Mouse (Mus musculus) common myeloid progenitor, adult 5-6 weeks (primary cell): ENCODE results near the gene Cntln. TPM values are rescaled to one million over a fixed set of nuclear protein-coding genes. Genes with fewer than 3 reads are reported as not detected.

Source experiments
- ATAC-seq: replicated peaks from 2 replicates; pipeline ENCODE4 v1.8.0; 2016; ENCODE audit warnings: low read depth, mild to moderate bottlenecking, moderate TSS enrichment, inconsistent platforms; ENCODE audit not compliant: poor library complexity, severe bottlenecking
- total RNA-seq: library from RNA; stranded (forward); fragments of 200-1000, 187-1606 nt; gene quantifications from 2 replicates; pipeline ENCODE4 v1.2.3, GENCODE M21; 2017

Cntln gene
- total RNA-seq, 1 experiment from 2014 or later, result 62.0 TPM

DNA sequence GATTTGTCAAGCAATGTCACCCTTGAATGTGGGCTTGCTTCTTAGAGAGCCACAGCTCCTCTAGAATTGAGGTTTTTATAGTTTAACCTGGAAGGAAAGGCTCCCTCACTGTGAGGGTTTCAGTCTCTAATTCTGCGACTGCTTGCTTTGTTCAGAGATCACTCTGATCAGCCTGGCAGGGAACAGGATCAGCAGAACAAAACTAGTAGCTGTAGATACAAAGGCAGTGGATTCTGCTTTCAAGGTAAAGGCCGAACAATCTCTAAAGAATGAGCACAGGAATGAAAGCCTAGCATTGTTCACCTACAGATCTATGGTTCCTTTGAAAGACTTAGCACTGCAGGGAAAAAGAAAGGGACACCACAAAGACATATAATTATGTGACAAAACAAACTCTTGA lies 161.6 kb downstream of the Cntln start:
- no peak for ATAC-seq

DNA sequence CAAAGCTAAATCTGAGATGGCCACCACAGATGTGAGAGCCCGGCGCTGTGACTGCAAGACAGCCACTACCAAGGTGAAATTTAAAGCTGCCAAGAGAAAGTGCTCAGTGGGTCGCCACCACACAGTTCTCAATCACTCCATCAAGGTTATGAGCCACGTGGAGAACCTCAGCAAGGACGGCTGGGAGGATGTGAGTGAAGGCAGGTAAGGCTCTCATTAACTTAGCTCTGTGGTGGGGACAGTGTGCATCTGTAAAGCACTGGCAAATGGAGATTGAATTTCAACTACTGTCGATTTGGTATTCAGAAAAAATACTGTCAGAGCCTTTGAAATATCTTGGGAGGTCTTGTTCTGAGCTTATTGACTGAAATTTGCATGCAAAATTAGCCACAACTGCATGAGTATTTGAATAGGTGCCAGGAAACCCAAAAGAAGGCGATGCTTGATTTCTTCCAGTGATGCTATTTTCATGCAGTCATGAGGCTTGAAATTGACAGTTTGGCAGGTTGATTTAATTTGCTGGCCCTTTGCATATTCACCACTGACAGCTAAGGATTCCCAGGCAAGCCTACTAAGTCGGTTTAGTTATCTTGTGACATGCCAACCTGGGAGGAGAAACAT lies 165.9 kb downstream of the Cntln start:
- ATAC-seq, result no peak

DNA sequence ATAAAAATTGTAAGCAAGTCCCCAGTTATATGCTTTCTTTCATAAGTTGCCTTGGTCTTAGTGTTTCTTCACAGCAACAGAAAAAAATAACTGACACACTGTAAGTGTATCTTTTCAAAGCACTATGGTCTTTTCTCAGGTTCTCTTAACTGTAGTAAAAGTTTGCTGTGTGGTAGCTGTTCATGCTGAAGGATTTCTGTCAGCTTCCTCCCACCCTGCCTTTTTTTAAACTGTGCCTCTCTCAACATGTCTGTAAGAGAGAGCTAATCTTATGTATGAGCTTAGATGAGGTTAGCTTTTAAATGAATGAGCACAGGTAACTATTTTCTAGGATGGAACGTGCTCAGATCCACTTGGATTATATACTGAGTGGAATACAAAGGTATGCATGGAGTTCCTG lies 170.5 kb downstream of the Cntln start:
- no peak for ATAC-seq

DNA sequence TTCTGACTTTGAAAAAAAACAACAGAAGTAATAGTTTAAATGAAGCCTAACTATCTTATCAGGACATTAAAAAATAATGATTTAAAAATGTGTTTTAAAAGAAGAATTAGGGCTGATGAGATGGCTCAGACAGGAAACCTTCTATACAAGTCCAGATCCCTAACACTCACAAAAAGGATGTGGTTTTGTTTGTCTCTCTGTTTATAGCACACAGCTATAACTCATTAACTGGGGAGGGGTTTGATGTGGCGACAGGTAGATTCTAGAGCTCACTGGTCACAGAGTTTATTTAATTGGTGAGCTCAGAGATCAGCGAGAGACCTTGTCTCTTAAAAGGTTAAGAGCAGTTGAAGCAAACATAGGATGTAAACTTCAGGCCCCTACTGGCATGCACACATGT lies 175.5 kb downstream of the Cntln start:
- no peak for ATAC-seq

DNA sequence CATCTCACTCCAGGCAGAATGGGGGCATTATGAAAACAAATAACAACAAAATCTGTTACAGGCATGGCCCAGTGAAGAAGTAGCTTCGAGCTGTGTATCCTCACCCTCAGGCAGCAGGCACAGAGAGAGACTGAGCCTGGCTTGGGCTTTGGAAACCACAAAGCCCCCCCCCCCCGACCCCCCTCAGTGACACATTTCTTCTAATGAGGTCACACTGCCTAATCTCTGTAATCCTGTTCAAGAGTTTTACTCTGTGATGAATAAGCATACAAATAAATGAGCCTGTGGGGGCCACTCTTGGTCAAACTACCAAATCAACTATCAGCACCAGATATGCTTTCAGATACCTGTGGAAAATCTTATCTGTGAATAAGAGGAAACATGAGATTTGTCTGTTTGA lies 177.6 kb downstream of the Cntln start:
- ATAC-seq, result no peak

DNA sequence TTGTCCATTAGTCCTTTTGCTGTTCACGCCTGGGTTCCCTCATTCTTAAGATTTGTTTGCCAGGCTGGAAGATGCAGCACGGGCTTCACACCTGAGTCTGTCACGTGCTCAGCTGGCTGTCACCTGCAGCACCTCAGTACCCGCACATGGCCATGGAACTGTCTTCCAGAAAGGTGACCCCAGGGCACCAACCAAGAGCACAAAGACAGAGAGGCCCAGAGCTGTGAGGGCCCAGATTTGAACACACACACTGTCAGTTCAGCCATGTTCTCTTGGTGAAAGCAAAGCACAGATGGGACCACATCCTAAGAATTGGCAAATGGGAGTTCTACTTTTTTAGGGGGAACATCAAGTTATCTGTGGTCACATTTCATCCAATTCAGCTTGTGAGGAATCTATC lies 211.9 kb downstream of the Cntln start:
- no peak for ATAC-seq

DNA sequence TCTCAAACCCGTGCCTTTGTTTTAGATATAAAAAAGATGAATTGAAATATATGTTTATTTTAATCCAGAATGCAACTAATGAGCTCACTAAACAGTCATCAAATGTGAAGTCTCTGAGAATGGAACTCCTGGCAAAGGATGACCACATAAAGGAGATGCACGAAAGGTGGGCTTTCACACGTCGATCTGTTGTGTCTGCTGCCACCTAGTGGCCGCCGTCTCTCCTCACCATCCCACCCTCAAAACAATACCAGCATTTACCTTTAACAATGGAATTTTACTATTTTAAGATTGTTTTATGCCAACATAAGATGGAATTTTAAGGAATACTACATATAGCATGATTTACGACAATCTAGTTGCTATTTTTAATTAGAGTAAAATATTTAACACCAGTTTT lies 212.6 kb downstream of the Cntln start:
- ATAC-seq, result peak; percentile 90

DNA sequence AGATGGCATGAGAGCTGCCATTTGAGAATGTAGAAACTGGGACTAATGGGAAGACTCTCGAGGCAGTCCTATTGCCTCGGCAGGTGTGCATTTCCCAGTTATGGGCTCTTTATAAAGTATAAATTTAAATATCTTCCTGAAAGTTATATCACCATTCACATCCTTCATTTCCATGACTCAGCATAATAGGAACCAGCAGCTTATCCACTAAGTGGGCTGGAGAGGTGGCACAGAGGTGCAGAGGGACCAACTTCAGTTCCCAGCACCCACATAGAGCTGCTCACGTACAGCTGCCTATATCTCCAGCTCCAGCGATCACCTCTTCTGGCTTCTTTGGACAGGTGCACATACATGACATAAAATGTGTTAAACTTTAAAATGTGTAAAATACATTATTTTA lies 218.1 kb downstream of the Cntln start:
- ATAC-seq, result no peak

DNA sequence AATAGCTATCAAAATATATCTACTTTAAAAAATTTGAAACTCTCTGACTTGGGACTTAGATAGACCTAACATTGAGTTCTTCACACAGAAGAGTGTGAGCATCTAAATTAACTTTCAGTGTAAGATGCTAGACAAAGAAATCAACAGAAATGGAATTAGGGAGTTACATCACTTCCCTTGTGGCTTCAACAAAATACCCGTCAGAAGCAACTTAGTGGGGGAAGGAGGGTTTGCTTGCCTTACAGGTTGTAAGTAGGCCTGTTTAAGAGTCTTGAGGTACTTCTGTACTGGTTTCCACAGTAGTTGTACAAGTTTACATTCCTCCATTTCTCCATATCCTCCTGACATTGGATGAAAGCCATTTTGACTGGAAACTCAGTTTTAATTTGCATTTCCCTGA lies 222.3 kb downstream of the Cntln start:
- ATAC-seq, result no peak

DNA sequence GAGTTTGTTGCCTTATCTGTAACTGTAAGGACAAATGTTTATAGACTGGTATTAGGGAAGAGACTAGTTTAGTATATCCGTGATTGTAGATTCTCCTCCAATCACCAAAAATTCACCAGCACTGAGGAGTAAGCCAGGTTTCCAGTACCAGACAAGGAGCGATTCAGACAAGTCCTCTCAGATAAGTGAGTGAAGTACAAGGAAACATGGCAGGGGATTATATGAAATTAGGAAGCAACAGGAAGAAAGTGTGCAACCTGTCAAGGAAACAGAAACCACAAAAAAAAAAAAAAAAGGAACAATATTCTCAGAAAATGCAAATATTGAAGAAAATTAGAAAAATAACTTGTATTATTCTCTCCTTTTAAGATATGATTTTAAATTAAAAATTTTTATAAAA lies 222.9 kb downstream of the Cntln start:
- ATAC-seq, result no peak

DNA sequence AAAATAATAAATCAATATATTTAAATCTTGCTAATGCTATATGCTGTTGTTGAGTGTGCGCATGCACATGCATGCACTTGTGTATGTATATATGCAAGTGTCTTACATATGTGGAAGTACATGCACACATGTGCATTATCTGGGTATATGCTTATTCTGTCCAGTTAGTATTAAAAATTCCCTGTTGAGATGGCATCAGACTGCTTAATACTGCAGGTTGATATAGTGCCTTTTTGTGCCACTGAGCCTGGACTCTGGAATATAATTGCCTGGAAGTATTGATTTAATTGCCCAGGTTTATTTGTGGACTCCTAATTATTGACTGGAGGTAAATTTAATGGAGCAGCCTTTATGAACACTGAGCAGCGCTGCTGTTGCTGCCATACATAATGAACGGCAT lies 236.2 kb downstream of the Cntln start:
- no peak for ATAC-seq

DNA sequence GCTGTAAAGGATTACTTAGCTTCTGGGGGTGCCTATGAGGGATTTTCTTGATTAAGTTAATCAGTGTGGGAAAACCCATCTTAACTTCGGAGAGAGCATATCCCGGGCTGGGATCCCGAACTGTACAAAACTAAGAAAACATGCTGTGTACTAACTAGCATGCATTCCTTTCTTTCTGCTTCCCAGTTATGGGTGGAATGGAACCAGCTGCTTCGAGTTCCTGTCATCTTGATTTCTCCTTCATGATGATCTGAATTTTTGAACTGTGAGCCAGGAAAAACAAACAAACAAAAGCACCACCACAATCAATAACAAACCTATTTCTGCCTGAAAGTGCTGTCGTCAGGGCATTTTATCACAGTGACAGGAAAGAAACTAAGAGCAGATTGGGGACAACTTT lies 265.6 kb downstream of the Cntln start:
- ATAC-seq, result no peak

DNA sequence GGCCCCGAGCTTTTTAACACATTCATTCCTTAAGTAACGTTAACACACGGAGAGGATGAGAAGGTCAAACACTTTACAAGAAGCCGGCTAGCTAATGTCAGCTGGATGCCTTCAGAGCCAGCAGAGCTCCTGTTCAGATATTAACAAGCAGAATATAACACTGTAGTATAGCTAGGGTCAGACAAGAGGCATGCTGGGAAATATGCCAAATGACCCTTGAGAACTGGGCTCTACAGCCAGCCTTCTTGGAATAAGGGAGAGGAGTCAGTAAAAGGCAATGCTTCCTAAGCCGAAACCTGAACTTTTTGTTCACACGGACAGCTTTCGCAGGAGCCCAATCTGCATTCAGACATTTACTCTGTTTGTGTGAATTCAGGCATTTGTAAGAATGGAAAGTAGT lies 267.8 kb downstream of the Cntln start:
- no peak for ATAC-seq

DNA sequence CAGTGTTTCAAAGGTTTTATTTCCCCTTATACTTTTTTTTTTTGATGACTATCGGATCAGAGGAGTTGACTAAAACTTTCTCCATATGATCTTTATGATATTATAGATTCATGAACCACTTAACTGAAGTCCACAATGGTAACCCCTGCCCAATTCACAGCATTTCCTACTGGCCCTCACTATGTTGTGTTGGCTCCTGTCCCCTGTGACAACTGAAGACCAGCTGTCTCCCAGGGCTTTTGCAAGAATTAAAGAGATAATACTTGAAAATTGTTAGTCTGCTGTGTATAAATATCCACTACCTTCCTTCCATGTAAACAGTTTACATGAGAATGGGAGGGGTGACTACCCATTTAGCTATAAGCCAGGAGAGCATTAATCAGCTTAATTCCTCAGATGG lies 270.3 kb downstream of the Cntln start:
- no peak for ATAC-seq

DNA sequence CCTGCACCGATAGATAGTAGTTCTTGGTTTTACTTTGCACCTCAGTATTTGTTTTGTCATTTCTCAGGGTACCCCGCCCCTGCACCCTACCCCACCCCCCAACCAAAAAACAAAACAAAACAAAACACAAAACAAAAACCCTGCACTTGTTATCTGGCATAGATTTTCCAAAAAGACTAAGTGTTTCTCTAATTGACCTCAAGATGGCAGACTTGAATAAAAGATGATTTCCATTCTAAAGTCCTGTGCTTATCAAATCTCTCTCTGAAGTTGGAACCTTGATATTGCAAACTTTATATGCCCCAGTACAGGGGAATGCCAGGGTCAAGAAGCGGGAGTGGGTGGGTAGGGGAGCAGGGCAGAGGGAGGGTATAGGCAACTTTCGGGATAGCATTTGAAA lies 277.0 kb downstream of the Cntln start:
- ATAC-seq, result no peak

DNA sequence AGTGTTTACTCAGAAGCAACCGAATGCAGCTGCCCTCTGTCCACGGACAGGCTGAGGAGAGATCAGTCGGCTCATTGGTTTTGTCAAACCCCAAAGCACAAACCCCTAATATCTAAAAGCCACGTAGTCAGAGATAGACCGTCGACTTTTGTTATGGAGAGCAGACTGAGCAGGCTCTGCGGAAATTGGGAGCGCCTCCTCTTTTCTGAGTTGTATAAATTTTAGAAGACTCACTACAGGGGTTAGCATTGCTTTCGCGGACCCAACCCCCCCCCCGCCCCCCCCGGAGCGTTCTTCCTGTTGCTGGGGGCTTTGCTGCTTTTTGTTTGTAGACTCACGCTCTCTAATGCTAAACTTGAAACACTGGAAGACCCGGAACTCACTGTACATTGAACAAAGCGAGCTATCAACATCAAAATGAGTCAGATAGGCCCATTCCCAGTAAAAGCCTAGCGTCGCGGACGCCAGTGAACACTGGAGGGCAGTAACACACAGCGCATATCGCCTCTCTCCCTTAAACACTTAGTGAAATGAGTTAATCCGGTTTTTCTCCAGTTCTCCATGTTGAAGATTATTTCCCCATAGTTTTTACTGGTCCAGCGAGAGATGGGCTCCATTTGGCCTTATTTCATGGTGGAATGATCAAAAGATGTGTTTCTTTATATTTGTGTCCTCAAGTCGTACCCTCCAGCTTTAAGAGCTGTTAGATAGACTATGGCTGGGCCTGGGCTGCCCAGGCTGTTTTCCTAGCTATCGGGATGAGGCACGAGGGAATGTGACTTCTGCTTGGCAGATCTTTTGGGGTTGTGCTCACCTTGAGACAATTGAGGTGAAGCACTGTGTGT lies 278.6 kb downstream of the Cntln start:
- peak; percentile 60; the same call in 1 of the 2 replicates for ATAC-seq

DNA sequence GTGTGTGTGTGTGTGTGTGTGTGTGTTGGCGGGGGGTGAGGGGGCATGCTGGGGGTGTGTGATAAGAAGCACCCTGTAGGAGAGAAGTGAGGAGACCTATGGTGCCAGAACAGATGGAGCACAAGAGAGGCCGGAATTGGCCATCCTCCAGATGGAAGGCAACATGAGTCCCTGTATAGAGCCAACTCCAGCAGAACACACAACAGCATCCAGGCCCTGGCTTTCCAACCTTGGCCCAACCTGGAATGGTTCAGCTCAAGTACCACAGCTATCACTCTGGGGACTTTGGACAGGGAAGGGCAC lies 279.2 kb downstream of the Cntln start:
- ATAC-seq, result no peak

DNA sequence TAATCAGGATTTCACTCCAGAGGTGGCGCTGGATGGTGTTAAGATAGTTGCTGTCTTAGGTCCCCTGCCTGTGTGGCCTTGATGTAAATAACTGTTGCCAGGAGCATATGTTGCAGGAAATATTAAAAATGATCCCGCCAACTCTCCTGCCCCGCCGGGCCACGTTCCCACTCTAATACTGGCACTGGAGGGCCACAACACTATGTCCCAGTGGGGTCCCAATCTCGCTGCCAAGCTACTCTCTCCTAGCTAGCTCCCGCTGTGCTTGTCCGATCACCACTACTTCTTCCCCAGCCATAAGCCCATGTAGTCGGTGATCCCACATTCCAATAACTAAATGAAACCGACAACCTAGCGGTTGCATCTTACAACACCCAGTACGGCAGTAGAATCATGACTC lies 283.9 kb downstream of the Cntln start:
- no peak for ATAC-seq

DNA sequence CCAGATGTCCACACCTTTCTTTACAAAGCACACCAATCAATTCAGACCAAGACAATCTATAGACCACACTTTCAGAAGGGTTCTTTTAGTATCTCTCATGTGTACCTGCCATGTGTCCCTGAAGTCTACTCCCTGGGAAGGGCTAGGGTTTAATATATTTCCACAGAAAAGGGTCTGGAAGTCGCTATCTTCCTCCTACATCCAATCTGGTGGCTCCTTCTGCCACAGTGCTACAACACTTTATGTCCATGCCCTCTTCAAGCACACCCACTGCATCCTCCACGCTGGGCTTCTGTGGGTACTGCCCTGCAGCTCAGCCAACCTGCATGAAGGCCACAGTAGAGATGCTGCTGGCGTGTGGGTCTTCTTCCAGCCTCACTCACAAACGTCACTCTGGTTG lies 291.4 kb downstream of the Cntln start:
- ATAC-seq, result no peak

DNA sequence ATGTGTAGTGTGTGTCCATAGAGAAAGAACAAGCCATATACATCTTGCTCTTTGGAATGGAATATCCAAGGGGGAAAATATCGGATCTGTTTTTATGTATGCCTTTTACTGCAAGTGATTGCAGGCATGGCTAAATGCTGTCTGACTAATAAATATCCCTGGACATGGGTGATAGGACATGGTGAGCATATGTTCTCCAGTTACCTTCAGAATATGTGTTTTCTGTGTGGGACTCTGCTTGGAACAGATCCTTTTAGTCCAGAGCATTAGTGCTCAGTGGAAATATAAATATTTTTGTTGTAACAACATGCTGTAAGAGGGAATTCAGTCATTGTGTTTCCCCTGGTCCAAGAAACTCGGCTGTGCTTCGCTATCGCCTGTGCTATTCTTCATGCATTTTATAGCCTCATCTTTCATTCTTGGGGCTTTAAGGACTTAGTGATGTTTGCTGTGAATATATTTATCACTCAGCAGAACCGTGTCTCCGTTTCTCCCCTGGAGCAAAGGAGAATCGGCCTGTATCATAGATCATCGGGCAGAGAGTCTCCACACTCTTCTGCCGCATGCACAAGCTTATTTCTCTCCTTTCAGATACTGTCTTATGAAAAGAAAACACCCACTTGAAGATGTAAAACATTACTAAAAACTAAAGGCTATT lies 294.4 kb downstream of the Cntln start:
- no peak for ATAC-seq
